Mouse (Mus musculus): Measurements from ENCODE around the gene Mpst. TPM values are rescaled to one million over a fixed set of nuclear protein-coding genes. Genes with fewer than 3 reads are reported as not detected.

Mpst gene
- total RNA-seq (2021), result 10 to 100 TPM; 57.2 to 58.7 TPM

- intact Hi-C loops (cut with DNase I), result no loop called here
- DNase-seq, result peak; percentile 91
These were observed at the start of gene Mpst for GRCm38 (mm10) chr15:78406293-78406934. TSS of gene Mpst (plus strand) at chr15:78406416.

GRCm38 (mm10) chr15:78365916-78366315 is 40.3 kb upstream of the Mpst start:
- intact Hi-C loops (cut with DNase I), result no loop called here
- DNase-seq, result no peak

- intact Hi-C loops (cut with DNase I), result no loop called here
- no peak for DNase-seq
These were observed 39.3 kb upstream of the Mpst start for GRCm38 (mm10) chr15:78366875-78367274.

GRCm38 (mm10) chr15:78367811-78368210 is 38.4 kb upstream of the Mpst start:
- DNase-seq, result no peak
- intact Hi-C loops (cut with DNase I), result no loop called here

GRCm38 (mm10) chr15:78368926-78369346 is 37.3 kb upstream of the Mpst start:
- DNase-seq, result peak; percentile 39

GRCm38 (mm10) chr15:78369641-78370040 is 36.6 kb upstream of the Mpst start:
- intact Hi-C loops (cut with DNase I), result no loop called here
- peak; percentile 47 for DNase-seq

More at GRCm38 (mm10) chr15:78368926-78369346, 37.3 kb upstream of the Mpst start:
- intact Hi-C loops (cut with DNase I), result no loop called here

- no peak for DNase-seq
- intact Hi-C loops (cut with DNase I), result no loop called here
These were observed 33.4 kb upstream of the Mpst start for GRCm38 (mm10) chr15:78372796-78373195.

- intact Hi-C loops (cut with DNase I), result no loop called here
These were observed 32.0 kb upstream of the Mpst start for GRCm38 (mm10) chr15:78374204-78374603.

GRCm38 (mm10) chr15:78377859-78378258 is 28.4 kb upstream of the Mpst start:
- intact Hi-C loops (cut with DNase I), result no loop called here
- DNase-seq, result no peak

More at GRCm38 (mm10) chr15:78374204-78374603, 32.0 kb upstream of the Mpst start:
- DNase-seq, result peak; percentile 91

- no peak for DNase-seq
- intact Hi-C loops (cut with DNase I), result no loop called here
These were observed 27.7 kb upstream of the Mpst start for GRCm38 (mm10) chr15:78378556-78378955.

GRCm38 (mm10) chr15:78380208-78380607 is 26.0 kb upstream of the Mpst start:
- no peak for DNase-seq
- intact Hi-C loops (cut with DNase I), result no loop called here

GRCm38 (mm10) chr15:78380741-78381140 is 25.5 kb upstream of the Mpst start:
- DNase-seq, result no peak
- intact Hi-C loops (cut with DNase I), result no loop called here

- intact Hi-C loops (cut with DNase I), result no loop called here
- no peak for DNase-seq
These were observed 24.1 kb upstream of the Mpst start for GRCm38 (mm10) chr15:78382115-78382514.

GRCm38 (mm10) chr15:78383450-78384219 is 22.6 kb upstream of the Mpst start:
- peak; percentile 65 for DNase-seq
- intact Hi-C loops (cut with DNase I), result no loop called here

- intact Hi-C loops (cut with DNase I), result no loop called here
- DNase-seq, result peak; percentile 51
These were observed 21.7 kb upstream of the Mpst start for GRCm38 (mm10) chr15:78384220-78385116.

- DNase-seq, result no peak
- intact Hi-C loops (cut with DNase I), result no loop called here
These were observed 20.7 kb upstream of the Mpst start for GRCm38 (mm10) chr15:78385564-78385963.

GRCm38 (mm10) chr15:78390855-78391254 is 15.4 kb upstream of the Mpst start:
- intact Hi-C loops (cut with DNase I), result no loop called here
- no peak for DNase-seq

GRCm38 (mm10) chr15:78395478-78395962 is 10.7 kb upstream of the Mpst start, which contains the start of gene Tex33:
TSS of gene Tex33 (minus strand) at chr15:78395912.
- intact Hi-C loops (cut with DNase I), result no loop called here
- DNase-seq, result no peak

- DNase-seq, result peak; percentile 67
- intact Hi-C loops (cut with DNase I), result no loop called here
These were observed 4.9 kb upstream of the Mpst start for GRCm38 (mm10) chr15:78401345-78401744.

- DNase-seq, result peak; percentile 83
- intact Hi-C loops (cut with DNase I), result no loop called here
These were observed 4.3 kb upstream of the Mpst start for GRCm38 (mm10) chr15:78401921-78402320.

GRCm38 (mm10) chr15:78402423-78402822 is 3.8 kb upstream of the Mpst start:
- peak; percentile 59 for DNase-seq
- intact Hi-C loops (cut with DNase I), result no loop called here
